Mouse (Mus musculus) fibroblast of lung, adult 2 months (primary cell): Measurements from ENCODE around the gene Slc25a20.

Experiments used
- DNase-seq: peaks from one replicate; pipeline ENCODE4 v3.0.0-alpha.2; 2011; ENCODE audit warnings: low read depth

Slc25a20 gene

DNA sequence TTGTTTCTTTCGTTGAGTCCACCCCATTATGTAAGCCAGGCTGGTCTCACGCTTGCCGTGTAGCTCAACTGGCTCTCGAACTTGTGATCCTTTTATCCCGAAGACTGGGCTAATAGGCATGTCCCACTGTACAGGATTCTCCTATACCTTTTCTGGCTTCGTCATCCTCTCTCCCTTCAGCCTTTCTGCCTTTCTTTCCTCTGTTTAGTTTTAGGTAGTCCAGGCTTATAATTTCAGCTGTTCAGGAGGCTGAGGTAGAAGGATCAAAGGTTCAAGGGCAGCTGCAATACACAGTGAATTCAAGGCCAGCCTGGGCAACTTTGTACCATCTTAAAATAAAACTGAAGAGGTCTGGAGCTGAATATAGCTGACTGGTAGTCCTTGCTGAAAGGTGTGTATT, 25.3 kb downstream of the Slc25a20 start:
- no peak for DNase-seq

DNA sequence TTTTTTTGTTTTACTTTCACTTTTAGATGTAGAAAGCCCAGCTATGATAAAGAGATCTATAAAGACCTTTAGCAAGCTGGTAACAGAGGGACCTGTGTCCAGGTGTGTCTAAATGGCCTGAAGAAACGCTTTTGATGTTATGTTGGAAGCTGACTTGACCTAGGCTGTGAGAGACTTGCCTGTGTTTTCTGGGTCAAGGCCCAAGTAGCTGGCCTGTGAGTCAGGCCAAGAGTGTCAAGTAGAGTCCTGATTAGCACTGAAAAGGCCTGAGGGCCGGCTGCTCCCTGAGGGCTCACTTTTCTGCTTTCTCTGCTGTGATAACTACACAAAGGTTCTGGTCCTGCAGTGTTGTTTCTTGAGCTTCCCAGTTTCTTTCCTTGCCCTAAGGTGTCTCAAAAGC, 25.8 kb downstream of the Slc25a20 start:
- DNase-seq, result no peak

DNA sequence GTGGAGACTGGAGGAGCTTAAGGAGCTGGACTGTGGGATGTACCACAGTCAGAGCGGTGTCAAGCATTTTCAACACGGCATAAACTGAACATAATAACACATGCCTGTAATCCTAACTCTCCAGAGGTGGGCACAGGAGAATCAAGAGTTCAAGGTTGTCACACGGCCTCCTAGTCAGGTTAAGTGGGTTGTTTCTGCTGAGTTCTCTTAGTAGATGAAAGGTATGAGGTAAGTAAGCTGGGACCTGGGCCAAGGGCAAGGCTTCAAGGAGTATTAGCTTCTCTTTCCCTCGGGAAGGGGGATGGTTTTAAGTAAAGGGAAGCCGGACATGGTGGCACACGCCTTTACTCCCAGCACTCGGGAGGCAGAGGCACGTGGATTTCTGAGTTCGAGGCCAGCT, 26.6 kb downstream of the Slc25a20 start:
- no peak for DNase-seq

DNA sequence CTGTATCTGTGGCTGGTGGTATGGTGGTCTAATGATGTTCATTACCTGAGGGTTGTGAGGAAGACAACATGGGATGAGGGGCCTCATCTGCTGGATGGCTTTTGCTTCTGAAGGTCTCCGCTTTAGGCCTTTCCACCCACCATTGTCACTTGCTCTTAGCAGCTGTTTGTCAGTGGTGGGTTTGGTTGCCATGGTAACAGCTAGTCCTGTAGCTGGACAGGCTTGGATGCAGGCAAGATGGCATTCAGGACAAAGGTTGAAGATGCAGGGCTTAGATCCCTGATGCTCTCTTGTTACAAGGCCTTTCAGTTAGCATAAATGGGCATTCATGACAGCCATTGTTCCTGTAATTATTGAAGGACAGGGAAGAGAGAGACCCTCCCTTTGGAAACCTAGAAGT, 27.2 kb downstream of the Slc25a20 start, which contains the start of gene Prkar2a:
Prkar2a (plus strand) TSS at position 209 of the 400 bp plus-strand sequence.
- no peak for DNase-seq

DNA sequence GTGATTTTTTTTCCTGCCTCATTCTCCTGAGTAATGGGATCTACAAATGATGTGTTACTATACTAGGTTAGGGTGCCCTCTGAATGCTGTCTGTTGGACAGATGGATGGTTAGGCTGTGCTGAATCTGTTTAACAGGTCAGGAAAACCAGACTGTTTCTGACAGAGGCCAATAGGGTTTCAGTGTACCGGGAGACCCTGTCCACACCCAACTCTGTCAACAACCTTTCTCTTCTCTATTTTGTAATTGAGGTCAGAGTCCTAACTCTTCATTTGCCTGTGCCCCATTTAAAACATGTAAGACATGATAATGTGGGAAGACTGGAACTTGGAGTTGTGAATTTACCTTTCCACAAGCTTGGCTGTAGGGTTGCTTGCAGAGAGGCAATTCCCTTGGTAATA, 28.1 kb downstream of the Slc25a20 start:
- DNase-seq, result no peak

DNA sequence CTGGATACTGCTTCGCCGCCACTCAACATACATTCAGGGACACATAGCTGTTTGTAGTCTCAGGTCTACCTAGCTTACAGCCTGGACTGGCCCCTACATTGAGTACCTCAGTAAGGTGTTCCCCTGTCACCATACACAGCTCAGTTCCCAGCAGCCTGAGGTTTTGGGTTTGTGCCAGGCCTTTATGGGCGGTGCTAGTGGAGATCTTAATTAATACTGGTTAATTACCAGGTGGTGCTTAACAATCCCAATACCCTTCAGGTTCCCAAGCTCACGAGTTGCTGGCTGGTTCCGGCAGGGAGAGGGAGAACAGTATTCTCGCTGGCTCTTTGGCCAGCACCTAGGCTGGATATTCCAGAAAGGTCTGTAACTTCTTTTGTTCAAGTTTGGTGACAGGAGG, 29.0 kb downstream of the Slc25a20 start:
- no peak for DNase-seq

DNA sequence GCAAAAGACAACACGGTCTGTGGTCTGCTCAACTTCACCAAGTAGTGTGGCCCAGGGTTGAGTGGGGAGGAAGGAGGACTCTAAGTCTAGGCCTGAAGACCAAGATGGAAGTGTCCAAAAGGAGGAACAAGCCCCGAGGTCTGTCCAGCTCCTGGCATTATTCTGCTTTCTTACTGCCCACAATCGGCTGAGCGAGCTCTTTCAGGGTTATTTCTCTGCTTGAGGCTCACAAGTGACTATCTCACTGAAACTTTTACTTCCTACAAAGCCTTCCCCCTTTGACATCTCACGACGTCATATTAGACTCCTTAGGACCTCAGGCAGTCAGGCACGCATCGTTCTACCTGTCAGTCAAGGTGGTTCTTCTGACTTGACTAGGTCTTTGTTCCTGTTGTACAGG, 29.5 kb downstream of the Slc25a20 start:
- DNase-seq, result no peak

DNA sequence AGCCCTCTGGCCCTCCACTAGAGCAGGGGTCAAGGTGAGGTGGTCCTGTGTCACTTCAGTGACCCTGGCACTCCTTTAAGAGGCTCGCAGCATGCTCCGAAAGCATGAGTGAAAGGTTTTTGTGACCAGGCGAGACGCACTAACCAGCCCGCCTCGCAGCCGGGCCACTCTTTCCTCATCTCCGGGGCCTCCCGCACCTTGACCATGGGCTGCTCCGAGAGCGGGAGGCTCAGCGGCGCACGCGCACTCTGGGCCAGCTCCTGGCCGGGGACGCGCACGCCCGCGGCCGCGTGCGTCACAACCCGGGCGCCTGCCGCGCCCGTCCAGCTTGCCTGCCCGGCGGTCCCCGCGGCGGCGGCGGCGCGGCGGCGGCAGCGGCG, 29.9 kb downstream of the Slc25a20 start:
- DNase-seq, result peak; percentile 44

DNA sequence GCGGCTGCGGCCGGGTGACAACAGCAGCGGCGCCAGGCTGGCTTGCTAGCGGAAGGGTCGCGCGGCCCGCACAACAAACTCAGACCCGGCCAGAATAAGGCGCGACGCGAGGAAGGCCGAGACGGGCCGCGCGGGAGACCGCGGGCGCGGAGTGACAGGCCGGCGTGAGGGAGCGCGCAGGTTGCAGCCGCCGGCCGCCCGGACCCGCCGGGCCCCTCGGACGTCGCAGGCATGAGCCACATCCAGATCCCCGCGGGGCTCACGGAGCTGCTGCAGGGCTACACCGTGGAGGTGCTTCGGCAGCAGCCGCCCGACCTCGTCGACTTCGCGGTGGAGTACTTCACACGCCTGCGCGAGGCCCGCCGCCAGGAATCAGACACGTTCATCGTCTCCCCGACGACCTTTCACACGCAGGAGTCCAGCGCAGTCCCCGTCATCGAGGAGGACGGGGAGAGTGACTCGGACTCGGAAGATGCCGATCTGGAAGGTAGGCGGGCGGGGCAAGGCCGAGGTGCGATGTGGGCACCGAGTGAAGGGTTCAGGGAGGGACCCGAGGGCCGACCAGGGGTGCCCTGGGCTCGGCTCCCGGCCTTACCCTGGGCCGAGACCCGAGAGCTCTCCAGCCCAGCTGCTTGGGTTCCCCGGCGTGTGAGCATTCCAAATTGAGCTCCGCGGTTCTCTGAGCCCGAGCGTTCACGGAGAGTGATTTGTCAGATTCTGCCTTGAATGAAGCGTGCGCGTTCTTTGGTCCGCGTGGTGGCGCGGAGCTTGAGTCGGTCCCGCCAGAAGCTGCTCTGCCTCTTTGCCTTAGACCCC, 30.5 kb downstream of the Slc25a20 start:
- DNase-seq, result no peak

DNA sequence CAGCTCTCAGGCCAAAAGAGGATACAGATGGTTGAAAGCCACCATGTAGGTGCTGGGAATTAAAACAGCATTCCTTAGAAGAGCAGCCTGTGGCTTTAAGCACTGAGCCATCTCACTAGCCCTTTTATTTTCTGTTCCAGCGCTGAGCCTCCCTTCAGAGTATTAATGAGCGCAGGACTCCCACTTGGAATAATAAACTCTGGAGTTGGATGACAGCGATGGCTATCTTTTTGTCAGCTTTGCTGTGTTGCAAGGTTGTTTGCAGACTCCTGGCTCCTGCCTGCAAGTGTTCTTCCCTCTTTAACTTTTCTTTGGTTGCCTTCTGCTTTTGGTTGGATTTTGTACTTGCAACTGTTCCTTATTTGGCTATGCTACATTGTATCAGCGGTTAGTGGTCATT, 32.1 kb downstream of the Slc25a20 start:
- DNase-seq, result no peak

DNA sequence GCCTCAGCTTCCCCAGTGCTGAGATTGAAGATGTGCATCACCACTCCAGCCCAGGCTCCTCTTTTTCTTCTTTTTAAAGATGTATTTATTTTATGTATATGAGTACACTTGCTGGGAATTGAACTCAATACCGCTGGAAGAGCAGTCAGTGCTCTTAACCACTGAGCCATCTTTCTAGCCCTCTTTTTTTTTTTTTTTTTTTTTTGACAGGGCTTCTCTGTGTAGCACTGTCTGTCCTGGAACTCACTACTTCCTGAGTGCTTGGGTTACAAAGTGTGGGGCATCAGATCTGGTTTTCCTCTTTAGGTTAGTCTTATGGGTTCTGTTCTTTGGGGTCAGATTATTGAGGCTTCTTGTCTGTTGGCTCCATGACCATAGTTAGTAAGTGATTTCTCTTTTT, 32.6 kb downstream of the Slc25a20 start:
- DNase-seq, result no peak

DNA sequence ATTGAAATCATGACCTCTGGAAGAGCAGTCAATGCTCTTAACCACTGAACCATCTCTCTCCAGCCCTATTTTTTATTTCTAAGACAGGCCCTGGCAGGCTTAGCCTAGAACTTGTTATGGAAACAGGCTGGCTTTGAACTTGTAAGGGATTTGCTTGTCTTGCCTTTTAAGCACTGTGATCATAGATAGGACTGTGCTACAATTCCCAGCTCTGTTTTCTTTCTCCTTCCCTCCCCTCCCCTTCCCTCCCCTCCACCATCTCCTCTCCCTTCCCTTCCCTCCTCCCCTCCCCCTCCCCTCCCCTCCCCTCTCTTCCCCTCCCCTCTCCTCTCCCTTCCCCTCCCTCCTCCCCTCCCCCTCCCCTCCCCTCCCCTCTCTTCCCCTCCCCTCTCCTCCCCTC, 40.6 kb downstream of the Slc25a20 start:
- DNase-seq, result no peak

DNA sequence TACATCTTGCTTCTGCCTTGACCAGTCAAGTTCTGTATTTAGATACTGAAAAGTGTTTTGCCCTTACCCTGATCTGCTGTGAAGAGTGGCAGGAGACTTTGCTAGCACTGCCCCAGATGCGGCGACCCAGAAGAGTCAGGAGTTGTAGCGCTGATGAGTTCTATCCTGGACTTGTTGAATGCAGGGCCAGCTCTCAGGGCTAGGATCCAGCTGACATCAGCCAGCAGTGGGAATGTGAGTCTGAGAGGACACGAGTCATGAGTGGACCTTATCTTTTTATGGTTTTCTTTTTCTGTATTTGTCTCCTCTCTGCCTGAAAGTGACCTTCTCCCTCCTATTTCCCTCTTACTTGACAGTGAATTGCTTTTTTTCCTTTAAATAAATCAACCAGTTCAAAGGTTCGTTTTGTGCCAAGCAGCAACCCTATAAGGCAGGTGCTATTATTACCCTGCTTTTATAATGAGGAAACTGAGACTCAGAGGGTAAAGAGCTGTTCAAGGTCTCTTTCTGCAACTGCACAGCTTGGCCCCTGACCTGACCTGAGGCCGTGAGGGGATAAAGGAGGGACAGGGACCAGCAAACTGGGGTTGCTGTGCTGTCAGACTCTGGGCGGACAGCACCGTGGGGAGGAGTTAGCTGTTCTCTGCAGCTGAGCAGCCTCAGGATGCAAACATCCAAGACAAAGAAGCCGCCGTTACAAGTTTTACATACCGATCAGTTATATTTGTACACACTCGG, 41.7 kb downstream of the Slc25a20 start:
- no peak for DNase-seq

DNA sequence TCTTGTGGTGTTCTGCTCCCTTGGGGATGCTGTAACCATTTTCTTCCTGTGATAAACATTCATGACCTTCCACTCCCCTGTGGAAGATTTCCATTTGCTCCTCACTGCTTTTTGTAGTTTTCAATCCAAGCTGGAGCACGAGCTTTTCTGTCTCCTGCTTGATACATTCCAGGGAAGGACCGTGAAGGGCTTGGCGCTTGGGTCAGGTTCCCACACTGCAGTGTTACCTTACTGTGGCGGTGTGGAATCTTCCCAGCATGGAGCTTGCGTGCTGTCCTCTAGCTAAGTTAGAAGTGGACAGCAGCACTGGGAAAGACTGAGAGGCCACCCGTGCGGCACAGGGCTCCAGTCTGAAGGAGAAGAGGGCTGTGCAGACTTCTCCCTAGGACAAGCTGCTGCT, 42.7 kb downstream of the Slc25a20 start:
- no peak for DNase-seq

DNA sequence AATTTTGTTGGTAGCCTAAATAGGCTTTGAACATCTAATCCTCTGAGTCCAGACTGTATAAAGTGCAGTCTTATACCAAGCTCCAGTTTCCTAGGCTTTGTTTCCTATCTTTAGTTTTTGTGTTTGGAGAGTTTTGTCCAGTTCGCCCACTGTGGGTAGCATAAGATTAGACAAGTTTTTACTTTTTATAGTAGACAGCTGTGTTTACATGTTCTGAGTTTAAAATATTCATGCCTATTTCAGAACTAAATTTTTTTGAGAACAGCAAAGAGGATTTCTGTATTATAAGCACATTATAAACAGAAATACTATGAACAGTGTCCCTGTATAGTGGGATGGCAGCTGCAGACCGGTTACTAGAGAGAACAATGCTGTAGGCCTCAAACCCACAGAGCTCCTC, 45.3 kb downstream of the Slc25a20 start:
- no peak for DNase-seq

DNA sequence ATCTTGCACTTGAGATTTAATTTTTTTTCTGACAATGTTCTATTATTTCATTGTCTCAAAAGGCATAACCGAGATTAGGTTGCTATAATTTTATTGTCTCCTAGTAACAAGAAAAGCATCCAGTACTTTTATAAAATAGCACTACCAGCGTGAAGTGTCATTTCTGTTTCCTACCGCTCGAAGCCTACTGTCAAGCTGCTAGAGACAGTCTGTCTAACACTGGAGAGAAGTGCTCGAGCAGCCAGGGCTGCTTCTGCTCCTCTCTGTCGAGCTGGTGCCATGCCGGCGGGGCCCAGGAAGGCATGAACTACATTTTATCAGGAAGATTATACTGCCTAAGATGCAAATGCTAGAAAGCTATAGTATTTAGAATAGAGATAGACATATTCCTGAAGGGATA, 46.9 kb downstream of the Slc25a20 start:
- DNase-seq, result no peak

DNA sequence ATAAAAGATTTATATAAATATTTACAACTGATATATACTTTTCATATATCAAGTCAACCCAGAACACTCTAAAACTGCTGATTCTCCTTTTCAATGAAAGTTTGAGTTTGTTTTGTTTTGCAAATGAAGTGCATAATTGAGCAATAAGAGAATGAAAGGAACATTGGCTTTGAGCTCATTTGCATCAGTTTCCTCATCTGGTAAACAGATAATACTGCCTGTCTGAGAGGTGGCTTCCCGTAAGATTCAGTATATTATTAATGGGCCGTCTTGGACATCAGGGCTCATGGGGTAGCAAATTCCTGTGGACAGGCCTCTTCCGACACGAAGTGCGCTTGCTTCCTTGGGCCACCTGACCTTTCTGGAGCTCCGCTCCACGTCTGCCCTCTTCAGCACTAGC, 48.9 kb downstream of the Slc25a20 start:
- DNase-seq, result no peak

DNA sequence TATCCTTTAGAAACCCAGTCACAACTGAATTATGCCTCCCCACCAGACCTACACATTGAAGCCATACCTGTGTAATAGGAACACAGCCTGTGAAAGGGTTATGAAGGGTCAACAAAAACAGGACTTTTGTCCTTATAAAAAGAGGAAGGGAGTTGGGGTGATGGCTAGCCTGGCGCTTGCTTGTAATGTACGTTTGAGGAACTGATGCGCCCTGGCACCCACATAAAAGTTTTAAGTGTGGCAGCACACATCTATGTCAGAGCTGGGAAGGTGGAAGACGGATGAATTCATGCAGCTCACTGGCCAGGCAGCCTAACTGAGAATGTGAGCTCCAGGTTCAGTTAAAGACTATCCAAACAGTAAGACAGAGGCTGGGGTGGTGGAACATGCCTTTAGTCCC, 54.3 kb downstream of the Slc25a20 start:
- no peak for DNase-seq

DNA sequence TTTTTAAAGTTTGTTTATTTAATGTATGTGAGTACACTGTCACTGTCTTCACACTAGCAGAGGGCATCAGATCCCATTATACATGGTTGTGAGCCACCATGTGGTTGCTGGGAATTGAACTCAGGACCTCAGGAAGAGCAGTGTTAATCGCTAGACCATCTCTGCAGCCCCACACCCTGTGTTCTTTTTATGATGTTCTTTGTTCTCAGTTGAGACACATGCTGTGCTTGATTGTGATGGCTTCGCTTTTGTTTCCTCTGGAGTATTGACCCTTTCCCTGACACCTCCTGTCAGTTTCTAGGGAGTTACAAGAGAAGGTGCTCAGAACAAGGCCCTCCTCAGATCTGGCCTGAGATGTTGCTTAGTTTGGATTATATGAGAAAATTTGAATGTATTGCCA, 61.9 kb downstream of the Slc25a20 start:
- DNase-seq, result no peak

DNA sequence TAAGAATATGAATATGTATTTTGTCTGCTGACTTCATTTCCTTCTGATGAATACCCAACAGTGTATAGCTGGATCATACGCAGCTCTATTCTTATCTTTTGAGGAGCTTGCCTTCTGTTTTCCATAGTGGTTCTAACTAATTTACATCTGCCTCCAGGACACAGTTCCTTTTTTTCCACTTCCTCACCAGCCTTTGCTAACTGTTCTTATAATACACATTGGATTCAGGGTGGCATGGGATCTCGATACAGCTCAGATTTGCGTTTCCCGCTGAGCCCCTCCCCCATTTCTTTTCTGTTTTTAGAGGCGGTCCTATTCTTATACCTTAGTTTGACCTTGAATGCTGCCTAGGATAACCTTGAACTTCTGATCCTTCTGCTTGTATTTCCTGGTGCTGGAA, 64.2 kb downstream of the Slc25a20 start:
- no peak for DNase-seq

DNA sequence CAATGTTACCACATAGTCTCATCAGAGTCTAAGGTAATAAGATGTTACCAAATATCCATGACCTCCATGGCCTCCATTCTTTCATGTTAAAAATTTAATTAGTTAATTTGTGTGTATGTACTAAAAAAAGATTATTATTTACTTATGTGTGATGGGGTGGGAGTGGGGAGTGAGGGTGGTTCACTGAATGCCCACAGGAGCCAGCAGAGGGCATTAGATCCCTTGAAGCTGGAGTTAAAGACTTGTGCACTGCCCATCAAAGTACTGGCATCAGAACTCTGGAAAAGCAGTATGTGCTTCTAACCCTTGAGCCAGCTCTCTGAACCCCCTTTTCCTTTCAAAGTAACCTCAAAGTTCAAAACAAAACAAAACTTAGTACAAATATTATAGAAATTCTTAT, 67.2 kb downstream of the Slc25a20 start:
- no peak for DNase-seq

DNA sequence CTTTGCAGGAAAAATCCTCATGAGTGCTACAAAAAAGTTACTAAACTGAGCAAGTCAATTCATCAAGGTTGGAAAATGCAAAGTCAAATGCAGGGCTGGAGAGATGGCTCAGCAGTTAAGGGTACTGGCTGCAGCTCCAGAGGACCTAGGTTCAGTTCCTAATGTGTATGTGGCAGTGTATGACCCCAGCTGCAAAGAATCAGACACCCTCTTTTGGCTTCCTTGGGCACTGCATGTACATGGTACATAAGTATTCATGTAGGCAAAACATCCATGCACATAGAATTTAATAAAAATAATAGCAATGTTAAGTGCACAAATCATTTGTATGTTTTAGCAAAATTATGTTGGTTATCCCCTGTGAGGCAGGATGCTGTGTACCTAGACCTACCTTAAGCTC, 70.6 kb downstream of the Slc25a20 start:
- no peak for DNase-seq
